Mouse (Mus musculus): ENCODE results near the gene Grhpr.

- TF ChIP-seq EP300 (IDR thresholded peaks at IDR 0.05; ENCODE audit: low read depth) = no peak
- TF ChIP-seq CTCF (IDR thresholded peaks at IDR 0.05; ENCODE audit: low read depth) = no peak
These were observed 51.4 kb downstream of the Grhpr start for GRCm38 (mm10) chr4:45032586-45032985.
